Mouse (Mus musculus) liver, embryonic 14.5 days (tissue): ENCODE measurements at regions not wholly inside any gene's neighbourhood (a gene's known extent, or its start where the extent isn't known, plus 50 kb on each side); places are given as distances from the start of the nearest gene placed in this dataset.

ENCODE experiments used
- ATAC-seq: fragments of 200-750 bp; cut with Nextera tagmentation; 2 replicates; pipeline ENCODE4 v1.8.0; 2017; ENCODE audit warnings: moderate number of reproducible peaks, mild to moderate bottlenecking, moderate library complexity; ENCODE audit not compliant: insufficient read depth
- DNase-seq, 3 experiments: peaks; one replicate each; pipeline ENCODE4 v3.0.0-alpha.2; 2012 to 2013; ENCODE audit warnings: low read depth in 3 of 3, low spot score in 3 of 3
- H3K27ac ChIP-seq: fragments of 300-500 bp; sonication (generic); 2 replicates; pipeline ENCODE4 v1.5.1; 2014; ENCODE audit warnings: moderate library complexity, mild to moderate bottlenecking, control low read depth, inconsistent platforms
- H3K27me3 ChIP-seq: fragments of 300-500 bp; sonication (generic); 2 replicates; pipeline ENCODE4 v1.6.1; 2014; ENCODE audit warnings: mild to moderate bottlenecking, low read length, moderate library complexity; ENCODE audit not compliant: control insufficient read depth, insufficient read depth
- H3K36me3 ChIP-seq: fragments of 300-500 bp; sonication (generic); replicated peaks from 2 replicates; pipeline ENCODE4 v1.6.1; 2014; ENCODE audit warnings: low read depth; ENCODE audit not compliant: control insufficient read depth, insufficient read depth
- H3K4me1 ChIP-seq, 2 experiments: fragments of 200-500 bp in 1 of 2; fragments of 300-500 bp in 1 of 2; sonication (generic) in 1 of 2; replicated peaks; 2 replicates each; pipeline ENCODE4 v1.6.1; 2012 to 2014; ENCODE audit warnings: antibody characterized with exemption in 1 of 2, inconsistent platforms in 1 of 2, low read length in 1 of 2; ENCODE audit not compliant: control insufficient read depth in 2 of 2, insufficient read depth in 2 of 2
- H3K4me2 ChIP-seq: fragments of 300-500 bp; sonication (generic); 2 replicates; pipeline ENCODE4 v1.6.1; 2014; ENCODE audit warnings: low read depth, mild to moderate bottlenecking, control low read depth, moderate library complexity
- H3K4me3 ChIP-seq, 2 experiments: fragments of 200-500 bp in 1 of 2; fragments of 300-500 bp in 1 of 2; sonication (generic) in 1 of 2; 2 replicates each; pipeline ENCODE4 v1.5.1; 2012 to 2014; ENCODE audit warnings: low read depth in 2 of 2, low read length in 2 of 2, mild to moderate bottlenecking in 2 of 2, control low read depth in 1 of 2, inconsistent platforms in 1 of 2, moderate library complexity in 1 of 2; ENCODE audit not compliant: insufficient read depth in 1 of 2
- H3K9ac ChIP-seq: fragments of 300-500 bp; sonication (generic); replicated peaks from 2 replicates; pipeline ENCODE4 v1.6.1; 2014; ENCODE audit warnings: mild to moderate bottlenecking, control low read depth, moderate library complexity
- H3K9me3 ChIP-seq: fragments of 300-500 bp; sonication (generic); 2 replicates; pipeline ENCODE4 v1.6.1; 2016; ENCODE audit warnings: low read length, mixed read lengths; ENCODE audit not compliant: control insufficient read depth
- CTCF ChIP-seq: IDR thresholded peaks from 2 replicates; pipeline ENCODE4 v1.5.1; 2016; ENCODE audit warnings: antibody characterized with exemption, low read depth, control low read depth
- EP300 ChIP-seq: IDR thresholded peaks from 2 replicates; pipeline ENCODE4 v1.6.1; 2016; ENCODE audit warnings: antibody characterized with exemption, low read depth
- WGBS: fragments of 180-500 bp; shearing (Covaris S2); extraction: QIAGEN DNeasy Blood & Tissue Kit; methylation state at CpG from one replicate; pipeline ENCODE4 v1.1.7; 2014; ENCODE audit not compliant: insufficient replicate concordance; 5-methylcytosine and 5-hydroxymethylcytosine counted together

GRCm38 (mm10) chr8:26487866-26488265 lies 368.5 kb downstream of the Gm45692 start:
- no peak overlapping the region for H3K4me2 ChIP-seq
- no peaks in the 10 kb centered on the region for H3K4me1 ChIP-seq
- no peak for TF ChIP-seq EP300
- TF ChIP-seq CTCF: no peak
- no peaks in the 10 kb centered on the region for H3K36me3 ChIP-seq
- 61% methylated on average over 7 of the region's 7 CpGs for WGBS
- no peaks in the 10 kb centered on the region for H3K27me3 ChIP-seq
- no peak overlapping the region for H3K4me3 ChIP-seq
- no peak for ATAC-seq
- no peak overlapping the region for H3K27ac ChIP-seq
- no peak for DNase-seq
- no peaks in the 10 kb centered on the region for H3K9me3 ChIP-seq
- H3K9ac ChIP-seq: no peak overlapping the region

- TF ChIP-seq CTCF: no peak
- no peak for TF ChIP-seq EP300
- H3K27ac ChIP-seq: no peak overlapping the region
- H3K4me2 ChIP-seq: no peak overlapping the region
- H3K4me1 ChIP-seq: no peaks in the 10 kb centered on the region
- H3K27me3 ChIP-seq: no peaks in the 10 kb centered on the region
- no peak overlapping the region for H3K9ac ChIP-seq
- WGBS: 62% methylated on average over 8 of the region's 8 CpGs
- DNase-seq: no peak
- ATAC-seq: no peak
- H3K36me3 ChIP-seq: no peaks in the 10 kb centered on the region
- no peaks in the 10 kb centered on the region for H3K9me3 ChIP-seq
- no peak overlapping the region for H3K4me3 ChIP-seq
Measured at GRCm38 (mm10) chr8:26488590-26488989, 369.3 kb downstream of the Gm45692 start.

- no peaks in the 10 kb centered on the region for H3K4me1 ChIP-seq
- DNase-seq (no peak), ATAC-seq (no peak)
- 69% methylated on average over 9 of the region's 9 CpGs for WGBS
- H3K4me2 ChIP-seq: no peak overlapping the region
- H3K27me3 ChIP-seq: no peaks in the 10 kb centered on the region
- H3K4me3 ChIP-seq: no peak overlapping the region
- no peaks in the 10 kb centered on the region for H3K36me3 ChIP-seq
- TF ChIP-seq EP300 (no peak), CTCF (no peak)
- H3K9ac ChIP-seq: no peak overlapping the region
- no peaks in the 10 kb centered on the region for H3K9me3 ChIP-seq
- H3K27ac ChIP-seq: no peak overlapping the region
Measured at GRCm38 (mm10) chr8:26501196-26501813, 382.0 kb downstream of the Gm45692 start.

- H3K27ac ChIP-seq: no peak overlapping the region
- H3K9me3 ChIP-seq: no peaks in the 10 kb centered on the region
- no peaks in the 10 kb centered on the region for H3K4me1 ChIP-seq
- no peaks in the 10 kb centered on the region for H3K36me3 ChIP-seq
- no peak for ATAC-seq
- no peak overlapping the region for H3K9ac ChIP-seq
- TF ChIP-seq EP300: no peak
- no peak for TF ChIP-seq CTCF
- DNase-seq: no peak
- no peak overlapping the region for H3K4me3 ChIP-seq
- H3K27me3 ChIP-seq: no peaks in the 10 kb centered on the region
- 66% methylated on average over 11 of the region's 11 CpGs for WGBS
- no peak overlapping the region for H3K4me2 ChIP-seq
Measured at GRCm38 (mm10) chr8:26501814-26502572, 382.7 kb downstream of the Gm45692 start.

- H3K9ac ChIP-seq: no peak overlapping the region
- no peak for DNase-seq
- TF ChIP-seq CTCF: 0 out of 2 replicates have a peak, but pooled peaks have one; percentile 3
- TF ChIP-seq EP300: no peak
Measured at GRCm38 (mm10) chr8:26502772-26503171, 383.4 kb downstream of the Gm45692 start.

More at GRCm38 (mm10) chr8:26502772-26503171, 383.4 kb downstream of the Gm45692 start:
- 53% methylated on average over 4 of the region's 4 CpGs for WGBS
- ATAC-seq: no peak
- H3K9me3 ChIP-seq: no peaks in the 10 kb centered on the region
- H3K4me1 ChIP-seq: no peaks in the 10 kb centered on the region
- no peak overlapping the region for H3K4me3 ChIP-seq
- H3K27me3 ChIP-seq: no peaks in the 10 kb centered on the region
- no peak overlapping the region for H3K27ac ChIP-seq
- H3K4me2 ChIP-seq: no peak overlapping the region
- H3K36me3 ChIP-seq: no peaks in the 10 kb centered on the region
